Mouse (Mus musculus) lung, adult 2 months (tissue): ENCODE results near the gene Gmnn.

Source experiments
- CTCF ChIP-seq: fragments of 200-500 bp; IDR thresholded peaks from 2 replicates; pipeline ENCODE4 v1.5.1; 2011; ENCODE audit warnings: mild to moderate bottlenecking, low read length, control low read depth; ENCODE audit not compliant: insufficient read depth
- POLR2A ChIP-seq: fragments of 200-500 bp; IDR thresholded peaks from 2 replicates; pipeline ENCODE4 v1.6.1; 2011; ENCODE audit warnings: low read depth, mild to moderate bottlenecking, control low read depth, low read length, borderline replicate concordance; ENCODE audit errors: extremely low read depth

- TF ChIP-seq CTCF (no peak), POLR2A (no peak)
Observed at GRCm38 (mm10) chr13:24761083-24761402, 680 bp downstream of the Gmnn start.
